Mouse (Mus musculus): ENCODE measurements at regions not wholly inside any gene's neighbourhood (a gene's known extent, or its start where the extent isn't known, plus 50 kb on each side); places are given as distances from the start of the nearest gene placed in this dataset.

DNA sequence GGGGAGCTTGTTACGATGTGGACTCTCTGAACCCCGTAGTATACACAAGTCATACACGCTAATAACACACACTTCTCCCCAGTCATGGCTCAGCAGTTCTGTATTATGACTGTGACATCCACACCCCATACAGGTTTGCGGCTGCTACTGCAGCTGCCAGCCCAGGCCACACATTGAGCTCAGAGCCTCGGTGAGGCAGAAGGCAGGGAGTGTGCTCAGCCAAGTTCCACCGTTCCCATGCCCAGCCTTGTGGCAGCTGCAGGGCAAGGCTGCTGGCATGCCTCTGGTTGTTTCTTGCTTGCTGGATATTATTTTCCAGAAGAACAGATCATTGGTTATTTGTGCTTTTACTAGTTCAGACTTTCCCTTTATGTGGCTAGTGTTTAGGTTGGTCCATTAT, 202.6 kb downstream of the Sec16b start:
- H3K4me3 ChIP-seq (ENCODE audit: low read depth, low read length) = no peak overlapping the region
- peaks cover 8% of the 10 kb centered on the region for H3K9me3 ChIP-seq (replicated peaks)
- no peak for ATAC-seq (ENCODE audit: extremely low read depth, insufficient number of reproducible peaks, low FRiP score, poor library complexity, severe bottlenecking)
- TF ChIP-seq CTCF (IDR thresholded peaks at IDR 0.05; ENCODE audit: low read depth, low read length) = no peak
- no peak for TF ChIP-seq GATA2 (IDR thresholded peaks at IDR 0.05; ENCODE audit: borderline replicate concordance, low read depth, low read length)
- no peak for TF ChIP-seq GATA1 (IDR thresholded peaks at IDR 0.05; ENCODE audit: borderline replicate concordance, low read length)
- no peak for TF ChIP-seq TAL1 (conservative IDR thresholded peaks at IDR 0.05; ENCODE audit: low read depth, low read length)
- TF ChIP-seq POLR2AphosphoS5 (IDR thresholded peaks at IDR 0.05; ENCODE audit: insufficient replicate concordance, low read depth, low read length) = no peak
- no peak for DNase-seq (ENCODE audit: low spot score)
- H3K27me3 ChIP-seq (ENCODE audit: insufficient read depth, low read length) = no peaks in the 10 kb centered on the region; the same call in 1 of the 2 replicates
- no peaks in the 10 kb centered on the region for H3K4me1 ChIP-seq (ENCODE audit: insufficient read depth, low read depth, low read length)
- no peaks in the 10 kb centered on the region for H3K36me3 ChIP-seq (replicated peaks)

DNA sequence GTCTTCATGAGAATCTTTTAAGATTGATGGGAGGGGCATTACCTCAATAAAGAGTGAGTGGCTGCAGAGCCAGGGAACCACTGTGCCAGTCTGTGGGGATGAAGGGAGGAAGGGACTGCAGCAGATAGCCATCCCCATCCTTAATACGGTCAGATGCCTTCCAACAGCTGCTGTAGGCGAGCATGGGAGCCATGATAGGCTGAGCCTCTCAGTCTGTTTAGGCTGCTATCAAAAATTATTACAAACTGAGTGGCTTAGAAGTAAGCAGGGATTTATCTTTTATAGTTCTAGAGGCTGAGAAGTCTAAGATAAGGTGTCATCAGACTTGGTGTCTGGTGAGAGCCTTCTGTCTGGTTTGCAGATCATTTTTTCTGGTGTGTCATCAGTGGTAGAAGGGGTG, 204.3 kb downstream of the Sec16b start:
- no peak for TF ChIP-seq GATA1 (IDR thresholded peaks at IDR 0.05; ENCODE audit: borderline replicate concordance, low read length)
- no peak for TF ChIP-seq TAL1 (conservative IDR thresholded peaks at IDR 0.05; ENCODE audit: low read depth, low read length)
- TF ChIP-seq POLR2AphosphoS5 (IDR thresholded peaks at IDR 0.05; ENCODE audit: insufficient replicate concordance, low read depth, low read length) = no peak
- no peak for TF ChIP-seq CTCF (IDR thresholded peaks at IDR 0.05; ENCODE audit: low read depth, low read length)
- no peak for TF ChIP-seq GATA2 (IDR thresholded peaks at IDR 0.05; ENCODE audit: borderline replicate concordance, low read depth, low read length)
- ATAC-seq (ENCODE audit: extremely low read depth, insufficient number of reproducible peaks, low FRiP score, poor library complexity, severe bottlenecking) (no peak), DNase-seq (ENCODE audit: low spot score) (no peak)
- no peak overlapping the region for H3K4me3 ChIP-seq (ENCODE audit: low read depth, low read length)
- H3K4me1 ChIP-seq (ENCODE audit: insufficient read depth, low read depth, low read length) = no peaks in the 10 kb centered on the region
- H3K36me3 ChIP-seq (replicated peaks) = no peaks in the 10 kb centered on the region
- H3K27me3 ChIP-seq (ENCODE audit: insufficient read depth, low read length) = no peaks in the 10 kb centered on the region; the same call in 1 of the 2 replicates
- peaks cover 7% of the 10 kb centered on the region for H3K9me3 ChIP-seq (replicated peaks)

DNA sequence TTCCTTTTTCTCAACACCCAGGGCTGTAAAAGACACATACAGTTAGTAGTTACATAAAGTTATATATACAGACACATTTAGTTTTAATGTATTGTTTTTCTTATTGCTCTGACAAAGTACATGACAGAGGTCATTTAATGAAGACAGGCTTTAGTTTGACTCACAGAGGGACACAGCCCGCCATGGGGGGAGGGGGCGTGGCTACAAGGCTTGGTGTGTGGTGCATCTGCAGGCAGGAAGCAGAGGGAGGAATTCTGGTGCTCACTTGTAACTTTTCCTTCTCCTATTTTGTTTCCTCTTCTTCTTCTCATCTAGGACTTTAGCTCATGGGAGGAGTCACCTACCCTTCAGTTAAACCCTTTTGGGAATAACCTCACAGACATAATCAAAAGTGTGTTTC, 206.0 kb downstream of the Sec16b start:
- H3K27me3 ChIP-seq (ENCODE audit: insufficient read depth, low read length) = no peaks in the 10 kb centered on the region; the same call in 1 of the 2 replicates
- H3K4me3 ChIP-seq (ENCODE audit: low read depth, low read length) = no peak overlapping the region
- H3K36me3 ChIP-seq (replicated peaks) = no peaks in the 10 kb centered on the region
- no peak for ATAC-seq (ENCODE audit: extremely low read depth, insufficient number of reproducible peaks, low FRiP score, poor library complexity, severe bottlenecking)
- TF ChIP-seq POLR2AphosphoS5 (IDR thresholded peaks at IDR 0.05; ENCODE audit: insufficient replicate concordance, low read depth, low read length) (no peak), GATA2 (IDR thresholded peaks at IDR 0.05; ENCODE audit: borderline replicate concordance, low read depth, low read length) (no peak), CTCF (IDR thresholded peaks at IDR 0.05; ENCODE audit: low read depth, low read length) (no peak), TAL1 (conservative IDR thresholded peaks at IDR 0.05; ENCODE audit: low read depth, low read length) (no peak), GATA1 (IDR thresholded peaks at IDR 0.05; ENCODE audit: borderline replicate concordance, low read length) (no peak)
- H3K9me3 ChIP-seq (replicated peaks) = peaks cover 11% of the 10 kb centered on the region
- DNase-seq (ENCODE audit: low spot score) = no peak
- H3K4me1 ChIP-seq (ENCODE audit: insufficient read depth, low read depth, low read length) = no peaks in the 10 kb centered on the region

DNA sequence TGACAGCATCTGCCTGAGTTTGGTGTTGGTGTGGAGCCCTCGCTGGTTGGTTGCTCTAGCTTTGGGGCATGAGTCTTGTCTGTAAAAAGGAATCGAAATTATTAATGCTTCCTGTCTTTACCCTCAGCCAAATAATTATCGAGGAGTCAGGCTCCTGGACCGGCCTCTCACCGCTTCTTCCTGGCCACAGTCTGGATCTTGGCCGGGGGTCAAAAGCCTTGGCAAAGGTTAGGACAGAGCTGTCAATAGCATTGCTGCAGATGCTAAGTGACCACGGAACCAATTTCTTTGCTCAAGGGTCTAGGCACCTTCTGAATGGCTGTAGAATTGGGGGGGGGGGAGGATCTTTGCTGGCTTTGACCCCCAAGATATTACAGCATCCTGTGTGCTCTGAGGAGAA, 207.3 kb downstream of the Sec16b start:
- no peaks in the 10 kb centered on the region for H3K4me1 ChIP-seq (ENCODE audit: insufficient read depth, low read depth, low read length)

DNA sequence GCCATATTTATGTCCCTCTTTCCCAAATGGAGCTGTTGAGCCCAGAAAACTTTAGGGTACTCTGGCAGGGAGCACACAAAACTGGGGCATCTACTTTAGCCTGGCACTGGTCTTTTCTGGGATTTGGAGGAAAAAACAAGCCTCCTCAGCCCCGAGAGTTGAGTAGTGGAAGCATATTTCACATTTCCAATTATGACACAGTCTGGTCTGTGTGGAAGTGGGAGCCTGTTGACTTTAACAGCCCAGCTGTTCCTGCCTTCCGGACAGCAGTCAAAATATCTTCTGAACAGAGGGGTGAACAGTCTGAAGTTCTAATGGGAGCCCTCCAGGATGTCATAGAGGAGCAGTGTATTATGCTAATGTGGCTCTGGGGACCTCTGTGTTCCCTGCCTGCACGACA, 209.1 kb downstream of the Sec16b start:
- Histone ChIP-seq H3K27me3 (ENCODE audit: insufficient read depth, low read length) (no peaks in the 10 kb centered on the region), H3K4me3 (ENCODE audit: low read depth, low read length) (no peak overlapping the region), H3K4me1 (ENCODE audit: insufficient read depth, low read depth, low read length) (no peaks in the 10 kb centered on the region), H3K9me3 (replicated peaks) (peaks cover 10% of the 10 kb centered on the region), H3K36me3 (replicated peaks) (no peaks in the 10 kb centered on the region)
- no peak for TF ChIP-seq GATA1 (IDR thresholded peaks at IDR 0.05; ENCODE audit: borderline replicate concordance, low read length)
- TF ChIP-seq TAL1 (conservative IDR thresholded peaks at IDR 0.05; ENCODE audit: low read depth, low read length) = no peak
- TF ChIP-seq POLR2AphosphoS5 (IDR thresholded peaks at IDR 0.05; ENCODE audit: insufficient replicate concordance, low read depth, low read length) = no peak
- TF ChIP-seq CTCF (IDR thresholded peaks at IDR 0.05; ENCODE audit: low read depth, low read length) = no peak
- no peak for TF ChIP-seq GATA2 (IDR thresholded peaks at IDR 0.05; ENCODE audit: borderline replicate concordance, low read depth, low read length)
- ATAC-seq (ENCODE audit: extremely low read depth, insufficient number of reproducible peaks, low FRiP score, poor library complexity, severe bottlenecking) (no peak), DNase-seq (ENCODE audit: low spot score) (no peak)

More for the DNA sequence above, 207.3 kb downstream of the Sec16b start:
- TF ChIP-seq GATA1 (IDR thresholded peaks at IDR 0.05; ENCODE audit: borderline replicate concordance, low read length) (no peak), TAL1 (conservative IDR thresholded peaks at IDR 0.05; ENCODE audit: low read depth, low read length) (no peak), CTCF (IDR thresholded peaks at IDR 0.05; ENCODE audit: low read depth, low read length) (no peak), POLR2AphosphoS5 (IDR thresholded peaks at IDR 0.05; ENCODE audit: insufficient replicate concordance, low read depth, low read length) (no peak), GATA2 (IDR thresholded peaks at IDR 0.05; ENCODE audit: borderline replicate concordance, low read depth, low read length) (no peak)
- H3K27me3 ChIP-seq (ENCODE audit: insufficient read depth, low read length) = no peaks in the 10 kb centered on the region; the same call in 1 of the 2 replicates
- ATAC-seq (ENCODE audit: extremely low read depth, insufficient number of reproducible peaks, low FRiP score, poor library complexity, severe bottlenecking) = no peak
- no peak for DNase-seq (ENCODE audit: low spot score)
- H3K36me3 ChIP-seq (replicated peaks) = no peaks in the 10 kb centered on the region
- no peak overlapping the region for H3K4me3 ChIP-seq (ENCODE audit: low read depth, low read length)
- H3K9me3 ChIP-seq (replicated peaks) = peaks cover 13% of the 10 kb centered on the region

DNA sequence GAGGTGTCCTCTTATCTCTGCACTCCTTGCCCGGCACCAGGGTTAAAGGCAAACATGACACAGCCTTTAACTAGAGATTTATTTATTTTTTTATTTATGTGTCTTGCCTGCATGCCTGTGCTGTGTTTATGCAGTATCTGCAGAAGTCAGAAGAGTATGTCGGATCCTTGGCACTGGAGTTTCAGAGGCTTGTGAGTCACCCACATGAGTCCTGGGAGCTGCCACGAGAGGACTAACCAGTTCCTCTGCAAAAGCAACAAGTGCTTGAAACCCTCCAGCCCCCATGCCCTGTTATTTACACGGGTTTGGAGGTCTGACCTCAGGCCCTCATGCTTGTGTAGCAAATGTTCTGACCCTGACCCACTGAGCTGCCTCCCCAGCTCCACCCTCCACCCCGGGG, 210.6 kb downstream of the Sec16b start:
- DNase-seq (ENCODE audit: low spot score) (no peak), ATAC-seq (ENCODE audit: extremely low read depth, insufficient number of reproducible peaks, low FRiP score, poor library complexity, severe bottlenecking) (no peak)
- no peak overlapping the region for H3K4me3 ChIP-seq (ENCODE audit: low read depth, low read length)
- H3K36me3 ChIP-seq (replicated peaks) = no peaks in the 10 kb centered on the region
- H3K9me3 ChIP-seq (replicated peaks) = peaks cover 13% of the 10 kb centered on the region
- no peak for TF ChIP-seq TAL1 (conservative IDR thresholded peaks at IDR 0.05; ENCODE audit: low read depth, low read length)
- no peak for TF ChIP-seq GATA1 (IDR thresholded peaks at IDR 0.05; ENCODE audit: borderline replicate concordance, low read length)
- TF ChIP-seq GATA2 (IDR thresholded peaks at IDR 0.05; ENCODE audit: borderline replicate concordance, low read depth, low read length) = no peak
- TF ChIP-seq POLR2AphosphoS5 (IDR thresholded peaks at IDR 0.05; ENCODE audit: insufficient replicate concordance, low read depth, low read length) = no peak
- TF ChIP-seq CTCF (IDR thresholded peaks at IDR 0.05; ENCODE audit: low read depth, low read length) = no peak
- H3K4me1 ChIP-seq (ENCODE audit: insufficient read depth, low read depth, low read length) = no peaks in the 10 kb centered on the region
- H3K27me3 ChIP-seq (ENCODE audit: insufficient read depth, low read length) = no peaks in the 10 kb centered on the region
